Mouse (Mus musculus): Measurements from ENCODE around the gene Nr0b1. TPM values are rescaled to one million over a fixed set of nuclear protein-coding genes. Genes with fewer than 3 reads are reported as not detected.

Nr0b1 gene
- not detected in 2 replicates for polyA plus RNA-seq (2012)

DNA sequence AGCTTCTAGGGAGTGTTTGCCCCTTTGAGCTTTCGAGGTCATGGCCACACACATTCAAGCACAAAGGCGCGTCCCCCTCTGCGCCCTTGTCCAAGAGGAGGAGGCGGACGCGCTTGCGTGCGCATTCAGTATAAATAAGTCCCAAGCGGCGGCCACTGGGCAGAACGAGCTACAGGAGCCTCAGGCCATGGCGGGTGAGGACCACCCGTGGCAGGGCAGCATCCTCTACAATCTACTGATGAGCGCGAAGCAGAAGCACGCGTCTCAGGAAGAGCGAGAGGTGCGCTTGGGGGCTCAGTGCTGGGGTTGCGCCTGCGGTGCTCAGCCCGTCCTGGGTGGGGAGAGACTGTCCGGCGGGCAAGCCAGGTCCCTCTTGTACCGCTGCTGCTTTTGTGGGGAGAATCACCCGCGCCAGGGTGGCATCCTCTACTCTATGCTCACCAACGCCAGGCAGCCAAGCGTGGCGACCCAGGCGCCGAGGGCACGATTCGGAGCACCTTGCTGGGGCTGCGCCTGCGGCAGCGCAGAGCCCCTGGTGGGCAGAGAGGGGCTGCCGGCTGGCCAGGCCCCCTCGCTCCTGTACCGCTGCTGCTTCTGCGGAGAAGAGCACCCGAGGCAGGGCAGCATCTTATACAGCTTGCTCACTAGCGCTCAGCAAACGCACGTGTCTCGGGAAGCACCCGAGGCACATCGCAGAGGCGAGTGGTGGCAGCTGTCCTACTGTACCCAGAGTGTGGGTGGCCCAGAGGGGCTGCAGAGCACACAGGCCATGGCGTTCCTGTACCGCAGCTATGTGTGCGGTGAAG is at the start of gene Nr0b1:
TSS of gene Nr0b1 (plus strand) at position 151 of the 806 bp plus-strand sequence.
- H3K9me3 ChIP-seq (ENCODE audit: control insufficient read depth, low read length) = peaks cover 9% of the 10 kb centered on the region; the same call in 1 of the 2 replicates
- TF ChIP-seq TAL1 (IDR thresholded peaks at IDR 0.05; ENCODE audit: low read length) = no peak
- no peak for TF ChIP-seq GATA1 (IDR thresholded peaks at IDR 0.05; ENCODE audit: low read length)
- H3K4me3 ChIP-seq (replicated peaks) = no peak within 1 kb of the TSS
- H3K27me3 ChIP-seq (ENCODE audit: control insufficient read depth) = peaks cover 15% of the 10 kb centered on the region
- H3K36me3 ChIP-seq (ENCODE audit: control insufficient read depth) = no peaks in the 10 kb centered on the region
- no peaks in the 10 kb centered on the region for H3K4me1 ChIP-seq (ENCODE audit: control insufficient read depth)

DNA sequence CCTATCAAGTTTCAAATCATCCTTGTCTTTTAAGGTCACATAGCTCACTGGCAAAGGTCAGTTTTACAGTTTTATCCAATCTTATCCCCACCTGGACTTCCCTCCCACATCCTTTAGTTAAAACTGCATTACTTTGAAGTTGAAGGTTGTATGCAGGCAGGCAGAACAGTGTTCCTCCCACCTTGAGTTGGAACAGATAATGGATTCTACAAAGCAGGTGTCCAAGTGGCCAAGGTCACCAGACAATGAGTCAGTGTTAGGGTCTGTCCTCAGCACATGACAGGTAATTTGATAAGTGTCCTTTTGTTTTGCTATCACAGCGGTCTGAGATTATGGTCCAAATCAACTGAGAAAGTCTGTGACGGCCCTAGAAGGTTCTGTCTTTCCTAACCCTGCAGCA is 4.3 kb upstream of the Nr0b1 start:
- Histone ChIP-seq H3K9me3 (ENCODE audit: control insufficient read depth, low read length) (peaks cover 7% of the 10 kb centered on the region; the same call in 1 of the 2 replicates), H3K36me3 (ENCODE audit: control insufficient read depth) (no peaks in the 10 kb centered on the region), H3K27me3 (ENCODE audit: control insufficient read depth) (peaks cover 10% of the 10 kb centered on the region), H3K4me3 (replicated peaks) (no peak overlapping the region), H3K4me1 (ENCODE audit: control insufficient read depth) (no peaks in the 10 kb centered on the region)
- TF ChIP-seq TAL1 (IDR thresholded peaks at IDR 0.05; ENCODE audit: low read length) (no peak), GATA1 (IDR thresholded peaks at IDR 0.05; ENCODE audit: low read length) (no peak)

DNA sequence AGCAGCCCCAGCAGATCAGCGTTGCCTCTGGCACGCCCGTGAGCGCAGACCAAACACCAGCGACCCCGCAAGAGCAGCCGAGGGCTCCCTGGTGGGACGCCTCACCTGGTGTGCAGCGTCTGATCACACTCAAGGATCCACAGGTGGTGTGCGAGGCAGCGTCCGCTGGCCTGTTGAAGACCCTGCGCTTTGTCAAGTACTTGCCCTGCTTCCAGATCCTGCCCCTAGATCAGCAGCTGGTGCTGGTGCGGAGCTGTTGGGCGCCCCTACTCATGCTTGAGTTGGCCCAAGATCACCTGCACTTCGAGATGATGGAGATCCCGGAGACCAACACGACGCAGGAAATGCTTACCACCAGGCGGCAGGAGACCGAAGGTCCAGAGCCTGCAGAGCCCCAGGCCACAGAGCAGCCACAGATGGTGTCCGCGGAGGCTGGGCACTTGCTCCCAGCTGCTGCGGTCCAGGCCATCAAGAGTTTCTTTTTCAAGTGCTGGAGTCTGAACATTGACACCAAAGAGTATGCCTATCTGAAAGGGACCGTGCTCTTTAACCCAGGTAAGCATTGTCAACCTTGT is 943 bp downstream of the Nr0b1 start:
- H3K9me3 ChIP-seq (ENCODE audit: control insufficient read depth, low read length) = peaks cover 9% of the 10 kb centered on the region; the same call in 1 of the 2 replicates
- no peak overlapping the region for H3K4me3 ChIP-seq (replicated peaks)
- no peaks in the 10 kb centered on the region for H3K4me1 ChIP-seq (ENCODE audit: control insufficient read depth)
- TF ChIP-seq GATA1 (IDR thresholded peaks at IDR 0.05; ENCODE audit: low read length) (no peak), TAL1 (IDR thresholded peaks at IDR 0.05; ENCODE audit: low read length) (no peak)
- H3K36me3 ChIP-seq (ENCODE audit: control insufficient read depth) = no peaks in the 10 kb centered on the region
- H3K27me3 ChIP-seq (ENCODE audit: control insufficient read depth) = peaks cover 15% of the 10 kb centered on the region

DNA sequence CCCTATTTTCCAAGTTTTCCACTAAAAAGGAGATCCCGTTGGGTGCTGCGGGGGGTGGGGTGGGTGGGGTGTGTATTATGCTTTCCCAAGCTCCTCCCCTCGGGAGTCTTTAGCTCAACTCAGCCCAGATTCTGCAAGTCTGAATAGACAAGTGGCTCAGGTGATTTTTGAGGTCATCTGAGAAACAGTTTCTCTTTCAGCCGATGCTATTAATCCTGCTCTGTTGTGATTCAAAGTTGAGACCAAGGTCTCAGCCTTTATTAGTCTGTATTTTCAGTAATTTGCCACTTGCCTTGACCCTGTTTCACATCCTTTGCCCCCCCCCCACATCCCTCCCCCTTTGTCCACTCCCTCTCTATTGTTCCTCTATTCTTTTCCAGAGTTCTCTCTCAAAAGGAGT is 1.8 kb downstream of the Nr0b1 start:
- Histone ChIP-seq H3K4me1 (ENCODE audit: control insufficient read depth) (no peaks in the 10 kb centered on the region), H3K36me3 (ENCODE audit: control insufficient read depth) (no peaks in the 10 kb centered on the region), H3K9me3 (ENCODE audit: control insufficient read depth, low read length) (peaks cover 9% of the 10 kb centered on the region; the same call in 1 of the 2 replicates), H3K4me3 (replicated peaks) (no peak overlapping the region), H3K27me3 (ENCODE audit: control insufficient read depth) (peaks cover 15% of the 10 kb centered on the region)
- TF ChIP-seq GATA1 (IDR thresholded peaks at IDR 0.05; ENCODE audit: low read length) (no peak), TAL1 (IDR thresholded peaks at IDR 0.05; ENCODE audit: low read length) (no peak)

DNA sequence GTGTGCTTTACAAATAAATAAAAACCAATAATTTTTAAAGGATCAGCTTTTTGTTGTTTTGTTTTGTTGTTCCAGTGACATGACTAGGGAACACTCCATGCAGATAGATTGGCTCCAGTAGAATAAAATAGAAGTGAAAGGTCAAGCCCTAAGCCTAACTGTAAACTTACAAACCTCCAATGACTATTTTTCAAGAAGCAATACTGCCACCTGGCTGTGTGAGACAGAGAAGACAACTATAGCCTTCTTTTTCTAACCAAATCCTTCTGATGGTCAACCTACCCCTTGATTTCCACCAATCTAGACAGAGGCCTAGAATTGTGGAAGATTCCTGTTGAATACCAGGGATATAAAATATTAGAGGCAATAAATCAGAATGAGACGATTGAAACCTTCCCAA is 45.7 kb downstream of the Nr0b1 start:
- TF ChIP-seq TAL1 (IDR thresholded peaks at IDR 0.05; ENCODE audit: low read length) = no peak
- TF ChIP-seq GATA1 (IDR thresholded peaks at IDR 0.05; ENCODE audit: low read length) = no peak
- no peaks in the 10 kb centered on the region for H3K36me3 ChIP-seq (ENCODE audit: control insufficient read depth)

More for the DNA sequence above, 45.7 kb downstream of the Nr0b1 start:
- Histone ChIP-seq H3K27me3 (ENCODE audit: control insufficient read depth) (no peaks in the 10 kb centered on the region), H3K4me3 (replicated peaks) (no peak overlapping the region), H3K9me3 (ENCODE audit: control insufficient read depth, low read length) (no peaks in the 10 kb centered on the region), H3K4me1 (ENCODE audit: control insufficient read depth) (no peaks in the 10 kb centered on the region)

Other genes starting within 250 kb of the Nr0b1 start
- gene Samt3, start 147.6 kb upstream of the Nr0b1 start, polyA plus RNA-seq (2012) = not detected in 2 replicates
- gene Mageb4, start 113.3 kb downstream of the Nr0b1 start, polyA plus RNA-seq (2012) = not detected in 2 replicates

Measured in erythroblast, embryonic 14.5 days (primary cell).